Comparison of ENCODE assay signal across 8 mouse cellular contexts in genomic region chr3:65442269-65442668, GRCm38 (mm10). TPM values are rescaled to one million over a fixed set of nuclear protein-coding genes. Genes with fewer than 3 reads are reported as not detected.
A peak's percentile ranks its signal among the peaks of the same experiment; 100 is the strongest.
DNase-seq lines count a peak whose midpoint lies in the region; ATAC-seq lines count a peak whose summit lies in the region.

No protein-coding gene starts in this region.

- no peaks in the 10 kb centered on the region for H3K27me3 ChIP-seq in embryonic facial prominence, embryonic 14.5 days (replicated peaks; ENCODE audit: control insufficient read depth, insufficient read depth, low read length)

- no peak for ATAC-seq in embryonic facial prominence, embryonic 14.5 days (ENCODE audit: low read depth)

- peaks cover 20% of the 10 kb centered on the region for H3K4me1 ChIP-seq in embryonic facial prominence, embryonic 14.5 days (ENCODE audit: control insufficient read depth, insufficient read depth, low read length)

- no peaks in the 10 kb centered on the region for H3K9me3 ChIP-seq in embryonic facial prominence, embryonic 14.5 days (ENCODE audit: control insufficient read depth, low read length)

- no peak overlapping the region for H3K4me2 ChIP-seq in embryonic facial prominence, embryonic 14.5 days (ENCODE audit: low read depth, low read length)

- DNase-seq in layer of hippocampus, adult 8-10 months (ENCODE audit: low spot score in 2 of 2) = peak; percentile 15 to 23
- no peak for DNase-seq in layer of hippocampus, adult 9-11 months
- peak; percentile 30 for DNase-seq in embryonic facial prominence, embryonic 14.5 days (ENCODE audit: low spot score)
- DNase-seq in gastrocnemius, postnatal 4 days (ENCODE audit: low spot score in 2 of 2) = peak; percentile 24 to 62
- DNase-seq in kidney, postnatal 4 days = peak; percentile 38 to 57
- DNase-seq in ovary, postnatal 36 days (ENCODE audit: low spot score) = peak; percentile 33
- DNase-seq in spleen, postnatal 4 days (ENCODE audit: low spot score in 2 of 2) = no peak
- no peak for DNase-seq in thymus, postnatal 36 days

- no peak overlapping the region for H3K4me3 ChIP-seq in embryonic facial prominence, embryonic 14.5 days (ENCODE audit: low read depth, low read length)

- no peaks in the 10 kb centered on the region for H3K36me3 ChIP-seq in embryonic facial prominence, embryonic 14.5 days (ENCODE audit: control insufficient read depth, insufficient read depth, low read length)

- no peak overlapping the region for H3K9ac ChIP-seq in embryonic facial prominence, embryonic 14.5 days (ENCODE audit: low read depth, low read length)

- peak overlapping the region; percentile 67; the same call in 1 of the 2 replicates for H3K27ac ChIP-seq in embryonic facial prominence, embryonic 14.5 days (replicated peaks; ENCODE audit: low read depth, low read length)

- 68% methylated on average over 4 of the region's 4 CpGs for WGBS in embryonic facial prominence, embryonic 14.5 days

RNA-seq across cellular contexts. Expression of gene Ssr3, which starts 49.8 kb away (rescaled TPM):
- 100 to 1,000 TPM in 3 of 4 experiments, 10 to 100 TPM in 1; 99.4 to 115 (median 107) TPM for total RNA-seq in layer of hippocampus, adult 8-10 months (2022)
- 337 and 349 TPM in 2 replicates for polyA plus RNA-seq in embryonic facial prominence, embryonic 14.5 days (2014; fragmentation: Nextera tagmentation; extraction: Ambion mirVana)
- total RNA-seq in gastrocnemius, postnatal 4 days (2021) = 100 to 1,000 TPM; 183 to 192 TPM

Comparison
In these comparisons a context has a peak if more than half of its experiments do, and no peak if none do; other contexts are left out.
1. DNase-seq: peak in layer of hippocampus, adult 8-10 months (2 of 2), embryonic facial prominence, embryonic 14.5 days (single experiment), gastrocnemius, postnatal 4 days (2 of 2), kidney, postnatal 4 days (2 of 2) and ovary, postnatal 36 days (single experiment); none in layer of hippocampus, adult 9-11 months (single experiment), spleen, postnatal 4 days (0 of 2) and thymus, postnatal 36 days (0 of 2).